ENCODE assay signal across 10 mouse cellular contexts in the genomic region with DNA sequence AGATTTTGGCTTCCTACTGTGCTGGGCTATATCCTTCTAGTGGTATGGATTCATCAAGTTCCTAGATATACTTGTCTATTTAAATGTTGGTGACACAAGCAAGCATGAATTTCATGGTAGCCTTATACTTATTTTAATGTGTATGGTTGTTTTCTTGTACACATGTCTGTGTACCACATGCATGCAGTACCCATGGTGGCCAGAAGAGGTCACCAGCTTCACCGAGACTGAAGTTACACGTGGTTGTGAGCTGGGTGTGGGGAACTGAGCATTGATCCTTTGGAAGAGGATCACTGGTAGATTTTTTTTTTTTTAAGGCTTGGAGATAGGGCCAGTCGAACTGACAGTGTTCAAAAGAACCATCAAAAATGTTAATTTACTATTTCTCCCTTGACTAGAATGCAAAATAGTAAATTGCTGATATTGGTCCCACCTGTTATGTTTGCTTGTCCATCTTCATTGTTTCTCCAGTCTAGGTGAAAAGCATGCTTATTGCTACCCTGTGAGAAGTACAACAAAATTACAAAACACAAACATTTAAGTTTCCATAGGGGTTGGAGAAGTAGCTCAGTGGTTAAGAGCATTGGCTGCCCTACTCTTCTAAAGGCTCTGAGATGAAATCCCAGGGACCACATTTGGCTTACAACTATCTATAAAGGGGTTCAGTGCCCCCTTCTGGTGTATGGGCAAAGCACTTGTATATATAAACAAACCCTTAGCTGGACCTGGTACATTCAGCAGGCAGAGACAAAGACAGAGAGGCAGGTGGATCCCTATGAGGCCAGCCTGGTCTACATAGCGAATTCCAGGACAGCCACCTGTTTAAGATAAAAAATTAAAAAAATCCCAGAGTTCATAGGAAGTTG. TPM values are rescaled to one million over a fixed set of nuclear protein-coding genes. Genes with fewer than 3 reads are reported as not detected.
DNase-seq lines count a peak whose midpoint lies in the region; ATAC-seq and TF ChIP-seq lines count a peak whose summit lies in the region.
"Had no signal": no experiment of that assay in that cellular context is flagged by ENCODE, and none has a peak within 500 bp of the region (broad histone marks: within the 10 kb centered on the region; RNA-seq: fewer than 3 reads in every experiment).

No protein-coding gene starts in this region.

- intact Hi-C loops in left cerebral cortex, postnatal 36 days (cut with DNase I): loop anchor here (5.0 kb wide), 1 partner anchor 275 kb away; no protein-coding TSS in a partner anchor

- H3K9ac ChIP-seq in ES-E14 (ENCODE audit: insufficient read depth, low read depth, low read length, poor library complexity, severe bottlenecking): no peak overlapping the region
- H3K9ac ChIP-seq: heart, embryonic 13.5 days; neural tube, embryonic 13.5 days had no signal

- H3K36me3 ChIP-seq in ES-E14 (ENCODE audit: control insufficient read depth, insufficient read depth, low read length, poor library complexity, severe bottlenecking): no peaks in the 10 kb centered on the region; the same call in 1 of the 2 replicates

- TF ChIP-seq CTCF in brain, embryonic 14.5 days (IDR thresholded peaks at IDR 0.05; ENCODE audit: borderline replicate concordance, extremely low read depth, insufficient read depth, insufficient read length): peak; percentile 72; the same call in 1 of the 2 replicates

- peak; percentile 79 for ATAC-seq in neutrophil, adult 5-6 weeks (ENCODE audit: extremely low read depth, insufficient number of reproducible peaks, low FRiP score, poor library complexity, severe bottlenecking)

- H3K9me3 ChIP-seq in ES-E14 (ENCODE audit: control insufficient read depth, insufficient read depth, low read depth, low read length): no peaks in the 10 kb centered on the region
- H3K9me3 ChIP-seq: heart, embryonic 13.5 days; neural tube, embryonic 13.5 days had no signal

- peaks cover 0 to 2% of the 10 kb centered on the region in 2 experiments; a peak in 1 of 4 replicates for H3K4me1 ChIP-seq in ES-E14 (ENCODE audit: control insufficient read depth in 2 of 2, insufficient read depth in 2 of 2, low read length in 2 of 2, poor library complexity in 1 of 2)
- H3K4me1 ChIP-seq: heart, embryonic 13.5 days; neural tube, embryonic 13.5 days had no signal

- no peak overlapping the region for H3K4me3 ChIP-seq in ES-E14 (ENCODE audit: insufficient read depth in 1 of 2, low read depth in 1 of 2, low read length in 2 of 2, poor library complexity in 1 of 2, severe bottlenecking in 1 of 2)
- H3K4me3 ChIP-seq: heart, embryonic 13.5 days; neural tube, embryonic 13.5 days had no signal

- H3K27ac ChIP-seq in ES-E14 (ENCODE audit: insufficient read depth, low read depth, low read length, poor library complexity, severe bottlenecking): no peak overlapping the region
- H3K27ac ChIP-seq: heart, embryonic 13.5 days; neural tube, embryonic 13.5 days had no signal

- TF ChIP-seq POLR2A in brain, embryonic 14.5 days (IDR thresholded peaks at IDR 0.05; ENCODE audit: borderline replicate concordance, extremely low read depth, insufficient read depth, insufficient read length, poor library complexity, severe bottlenecking): no peak

- in situ Hi-C loops in ES-E14 (cut with MboI; ENCODE audit: low sequenced_read_pairs in 2 of 2, unreplicated experiment in 2 of 2): loop anchor here (25.0 kb wide), 1 partner anchor 275 kb away; no protein-coding TSS in a partner anchor

- peak; percentile 43 for DNase-seq in layer of hippocampus, adult 11-12 months (ENCODE audit: low spot score)
- no peak for DNase-seq in layer of hippocampus, adult 9-10 months (ENCODE audit: low spot score)
- DNase-seq in ES-E14 (ENCODE audit: low read depth, low spot score) (peak; percentile 71), liver (peak; percentile 76)
- DNase-seq in brain, embryonic 14.5 days (ENCODE audit: low read depth): peak; percentile 31
- peak; percentile 68 for DNase-seq in gastrocnemius, postnatal 10 days
- DNase-seq in left cerebral cortex, postnatal 36 days (ENCODE audit: low spot score in 2 of 2): no peak

TF ChIP-seq in ES-E14, 5 proteins besides CTCF, POLR2A, EP300 and RAD21:
- TF ChIP-seq ZC3H11A (IDR thresholded peaks at IDR 0.05; ENCODE audit: borderline replicate concordance, low read depth, low read length): 0 out of 2 replicates have a peak, but pooled peaks have one; percentile 15
- TF ChIP-seq ZNF384 (IDR thresholded peaks at IDR 0.05; ENCODE audit: low read depth, low read length): 0 out of 2 replicates have a peak, but pooled peaks have one; percentile 25
- no peak for TF ChIP-seq HCFC1 (IDR thresholded peaks at IDR 0.05; ENCODE audit: borderline replicate concordance, insufficient read depth, low read length)

RNA-seq across cellular contexts. Expression of a gene that starts 49.3 kb away (rescaled TPM):
- total RNA-seq in ES-E14 (2012; rRNA removed): 22.3 and 26.4 TPM in 2 replicates
- 11.7 and 12.7 TPM in 2 replicates for polyA plus RNA-seq in brain, embryonic 14.5 days (2012; rRNA removed)
- total RNA-seq in gastrocnemius, postnatal 10 days (2021): 10 to 100 TPM in 1 of 2 experiments, 1 to 10 TPM in 1; 9.9 to 10.4 TPM
- total RNA-seq in neutrophil, adult 5-6 weeks (2017): 43.5 and 46.9 TPM in 2 replicates
- total RNA-seq in left cerebral cortex, postnatal 36 days (2021): 10 to 100 TPM; 11.7 to 15.1 TPM

Comparison
In these comparisons a context has a peak if more than half of its experiments do, and no peak if none do; other contexts are left out.
1. DNase-seq: peak in layer of hippocampus, adult 11-12 months (single experiment), ES-E14 (single experiment), brain, embryonic 14.5 days (single experiment), gastrocnemius, postnatal 10 days (single experiment) and liver (single experiment); none in layer of hippocampus, adult 9-10 months (single experiment) and left cerebral cortex, postnatal 36 days (0 of 2).